Mouse (Mus musculus): ENCODE results near the gene Rcsd1.

DNA sequence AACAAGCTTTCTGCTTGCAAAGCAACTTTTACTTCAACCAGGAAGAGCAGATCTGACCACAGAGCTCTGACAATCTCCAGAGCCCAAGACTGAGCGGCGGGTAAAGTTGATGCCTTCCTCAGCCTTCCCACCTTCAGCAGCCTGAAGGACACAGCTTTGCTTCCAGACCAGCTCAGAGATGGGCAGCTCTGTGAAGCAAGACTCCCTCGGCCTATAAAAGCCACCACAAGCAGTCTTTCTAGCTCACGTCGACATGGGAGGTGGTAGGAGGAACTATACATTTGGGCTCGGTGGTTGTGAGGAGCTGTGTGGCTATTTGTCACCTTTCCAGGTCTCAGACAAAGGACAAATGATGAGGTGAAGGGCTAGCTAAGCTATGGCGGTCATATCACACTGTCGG, 11.9 kb downstream of the Rcsd1 start:
- no peak for TF ChIP-seq CTCF (conservative IDR thresholded peaks at IDR 0.05; ENCODE audit: insufficient read depth, insufficient read length, low read depth, low read length)
- no peak for TF ChIP-seq POLR2A (IDR thresholded peaks at IDR 0.05; ENCODE audit: low read depth, low read length)
